In genomic region chr12:80022181-80023106, GRCm38 (mm10) we compare ENCODE assay signal across 10 mouse cellular contexts.
DNase-seq lines count a peak whose midpoint lies in the region; ATAC-seq and TF ChIP-seq lines count a peak whose summit lies in the region.
"Had no signal": no experiment of that assay in that cellular context is flagged by ENCODE, and none has a peak within 500 bp of the region (broad histone marks: within the 10 kb centered on the region; RNA-seq: fewer than 3 reads in every experiment).

No protein-coding gene starts in this region.

- peaks cover 5% of the 10 kb centered on the region for H3K4me1 ChIP-seq in ES-Bruce4 (ENCODE audit: control insufficient read depth, insufficient read depth, low read length)
- peaks cover 67% of the 10 kb centered on the region for H3K4me1 ChIP-seq in hindbrain, embryonic 10.5 days (replicated peaks)
- peaks cover 74% of the 10 kb centered on the region for H3K4me1 ChIP-seq in midbrain, embryonic 10.5 days

- 0 out of 2 replicates have a peak overlapping the region, but pooled peaks have one; percentile 32 for H3K4me3 ChIP-seq in ES-Bruce4 (ENCODE audit: low read depth, low read length)
- H3K4me3 ChIP-seq in hindbrain, embryonic 10.5 days, result peak overlapping the region; percentile 42
- H3K4me3 ChIP-seq in midbrain, embryonic 10.5 days, result peak overlapping the region; percentile 43

- 0 out of 2 replicates have a peak, but pooled peaks have one; percentile 11 for ATAC-seq in common myeloid progenitor, adult 5-6 weeks (replicated peaks; ENCODE audit: low read depth, poor library complexity, severe bottlenecking)

- no peak for TF ChIP-seq CTCF in ES-Bruce4 (IDR thresholded peaks at IDR 0.05; ENCODE audit: low read depth, low read length)

- peak; percentile 78 for DNase-seq in hindbrain, embryonic 10.5 days (ENCODE audit: low spot score)
- peak; percentile 77 for DNase-seq in midbrain, embryonic 10.5 days (ENCODE audit: low spot score)
- no peak for DNase-seq in adrenal gland, postnatal 14 days
- DNase-seq in layer of hippocampus, adult 11-12 months (ENCODE audit: low spot score), result no peak
- DNase-seq in frontal cortex, postnatal 10 days (ENCODE audit: low spot score in 2 of 2), result no peak
- no peak for DNase-seq in layer of hippocampus, adult 8-10 months (ENCODE audit: low spot score in 2 of 2)
- DNase-seq: cerebellum, postnatal 25 days; layer of hippocampus, postnatal 36 days had no signal

- no peaks in the 10 kb centered on the region for H3K27me3 ChIP-seq in ES-Bruce4 (ENCODE audit: control insufficient read depth, insufficient read depth, low read length, poor library complexity, severe bottlenecking)
- H3K27me3 ChIP-seq in hindbrain, embryonic 10.5 days (ENCODE audit: insufficient read depth, poor library complexity, severe bottlenecking), result peaks cover 5% of the 10 kb centered on the region; the same call in 1 of the 2 replicates
- 0 out of 2 replicates have a peak, but pooled peaks cover 5% of the 10 kb centered on the region for H3K27me3 ChIP-seq in midbrain, embryonic 10.5 days (ENCODE audit: low read depth, poor library complexity, severe bottlenecking)

- TF ChIP-seq POLR2A in ES-Bruce4 (IDR thresholded peaks at IDR 0.05; ENCODE audit: insufficient read depth, low read length), result no peak

- WGBS in hindbrain, embryonic 10.5 days, result 5% methylated on average over 18 of the region's 18 CpGs
- 2% methylated on average over 18 of the region's 18 CpGs for WGBS in midbrain, embryonic 10.5 days

- 0 out of 2 replicates have a peak, but pooled peaks have one; percentile 9 for TF ChIP-seq EP300 in ES-Bruce4 (IDR thresholded peaks at IDR 0.05; ENCODE audit: insufficient read depth, low read depth, low read length)

- peaks cover 5% of the 10 kb centered on the region; the same call in 1 of the 2 replicates for H3K9me3 ChIP-seq in ES-Bruce4 (replicated peaks; ENCODE audit: control insufficient read depth, insufficient read depth, low read length, poor library complexity, severe bottlenecking)
- 0 out of 2 replicates have a peak, but pooled peaks cover 3% of the 10 kb centered on the region for H3K9me3 ChIP-seq in hindbrain, embryonic 10.5 days
- peaks cover 3% of the 10 kb centered on the region; the same call in 1 of the 2 replicates for H3K9me3 ChIP-seq in midbrain, embryonic 10.5 days (replicated peaks)

- H3K27ac ChIP-seq in ES-Bruce4 (ENCODE audit: insufficient read depth, low read length), result no peak overlapping the region
- peak overlapping the region; percentile 89 for H3K27ac ChIP-seq in hindbrain, embryonic 10.5 days
- H3K27ac ChIP-seq in midbrain, embryonic 10.5 days (replicated peaks), result peak overlapping the region; percentile 91

- H3K9ac ChIP-seq in ES-Bruce4 (ENCODE audit: low read depth, poor library complexity, severe bottlenecking), result no peak overlapping the region

- H3K36me3 ChIP-seq in ES-Bruce4 (ENCODE audit: control insufficient read depth, insufficient read depth, low read length, poor library complexity, severe bottlenecking), result no peaks in the 10 kb centered on the region
- H3K36me3 ChIP-seq in hindbrain, embryonic 10.5 days, result no peaks in the 10 kb centered on the region
- no peaks in the 10 kb centered on the region for H3K36me3 ChIP-seq in midbrain, embryonic 10.5 days

Comparison
In these comparisons a context has a peak if more than half of its experiments do, and no peak if none do; other contexts are left out.
1. DNase-seq: peak in hindbrain, embryonic 10.5 days (single experiment) and midbrain, embryonic 10.5 days (single experiment); none in adrenal gland, postnatal 14 days (single experiment), layer of hippocampus, adult 11-12 months (single experiment), frontal cortex, postnatal 10 days (0 of 2) and layer of hippocampus, adult 8-10 months (0 of 2).
2. Peak in every context shown above with its lines, with median percentiles within 50 percentile points of each other: H3K4me3 ChIP-seq.